Mouse (Mus musculus) heart, adult 18-20 months (tissue): ENCODE data around the gene Ahcyl2. TPM values are rescaled to one million over a fixed set of nuclear protein-coding genes. Genes with fewer than 3 reads are reported as not detected.
"Not testable (repeated sequence)": the region's sequence is repeated elsewhere in the genome, so short reads cannot be mapped to it uniquely, and the experiment has no call there.

Experiments used
- DNase-seq, 2 experiments: peaks; one replicate each; pipeline ENCODE4 v3.0.0; 2021 to 2022; ENCODE audit warnings: mixed read lengths in 1 of 2
- long read RNA-seq, 2 experiments: library from polyadenylated mRNA; stranded (forward); transcript quantifications; one replicate each; pipeline ENCODE4 v2.0.0; 2021
- total RNA-seq, 2 experiments: library from RNA; stranded (reverse); gene quantifications; 2 replicates each; pipeline ENCODE4 v1.2.3; 2021

The Ahcyl2 gene
- total RNA-seq, result 10 to 100 TPM; 21.8 to 24.2 TPM
- long read RNA-seq, experiment 1, full-length matches to known transcripts, result 2 of 2 reads
- long read RNA-seq, experiment 1, partial matches to known transcripts, result 0 of 2 reads
- long read RNA-seq, experiment 1, other reads (novel, unspliced or antisense), result 0 of 2 reads
- long read RNA-seq, experiment 2, partial matches to known transcripts, result 0 of 2 reads
- long read RNA-seq, experiment 2, other reads (novel, unspliced or antisense), result 2 of 2 reads

- DNase-seq, result peak; percentile 94 to 99
Observed at GRCm38 (mm10) chr6:29767813-29768660, at the start of gene Ahcyl2. Gene Ahcyl2, plus strand, starts transcription at chr6:29768011.

DNA sequence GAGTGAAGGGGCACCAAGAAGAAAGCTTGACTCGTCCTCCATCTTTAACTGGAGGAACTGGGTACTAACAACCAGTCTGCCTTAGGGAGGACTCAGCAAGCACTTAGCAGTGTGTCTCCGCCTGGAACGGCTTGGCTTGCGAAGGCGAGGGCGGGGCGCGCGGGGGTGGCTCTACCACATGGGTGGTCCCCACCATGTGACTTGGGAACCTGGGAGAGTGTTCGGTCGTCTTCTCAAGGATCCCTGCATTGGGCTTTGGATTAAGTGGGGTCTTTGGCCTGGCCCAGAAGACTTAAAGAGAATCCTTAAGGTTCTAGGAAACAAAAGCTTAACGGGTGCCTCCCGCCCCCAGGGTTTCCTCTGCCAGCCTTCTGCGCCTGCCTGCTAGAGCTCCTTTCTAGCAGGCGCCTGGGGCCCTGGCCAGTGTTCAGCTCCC, 48.9 kb upstream of the Ahcyl2 start:
- DNase-seq, result peak; percentile 40 to 74

DNA sequence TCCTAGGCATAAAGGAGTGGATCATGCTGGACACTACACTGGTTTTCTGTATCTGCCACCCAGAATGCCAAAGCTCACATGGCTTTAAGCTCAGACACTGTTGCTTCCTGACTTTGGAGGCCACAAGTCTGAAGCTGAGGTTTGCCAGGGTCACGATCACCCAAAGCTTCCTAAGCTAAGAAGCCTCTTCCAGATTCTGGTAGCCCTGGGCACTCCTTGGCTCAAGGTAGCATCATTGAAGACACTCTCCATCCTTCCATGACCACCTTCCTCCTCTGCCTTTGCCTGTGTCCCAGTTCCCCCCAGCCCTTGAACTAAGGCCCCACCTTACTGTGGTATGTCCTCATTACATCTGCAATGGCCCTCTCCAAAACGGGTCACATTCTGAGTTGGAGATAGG, 45.9 kb upstream of the Ahcyl2 start:
- DNase-seq, result no peak

- DNase-seq, result no peak
Observed at GRCm38 (mm10) chr6:29726576-29727200, 41.1 kb upstream of the Ahcyl2 start.

DNA sequence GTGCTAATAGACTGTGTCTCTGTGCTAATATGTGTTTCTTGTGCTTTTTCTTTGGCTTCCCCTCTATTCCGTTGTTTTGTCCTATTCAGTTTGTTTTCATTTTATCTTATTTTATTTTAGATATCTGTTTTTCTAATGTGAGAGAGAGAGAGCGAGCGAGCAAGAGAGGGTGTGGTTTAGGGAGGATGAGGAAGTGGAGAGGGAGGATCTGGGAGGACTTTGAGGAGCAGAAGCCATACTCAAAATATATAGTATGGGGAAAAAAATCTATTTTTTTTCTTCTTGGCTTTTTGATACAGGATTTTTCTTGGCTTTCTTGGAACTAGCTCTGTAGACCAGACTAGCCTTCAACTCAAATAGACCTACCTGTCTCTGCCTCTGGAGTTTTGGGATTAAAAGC, 39.8 kb upstream of the Ahcyl2 start:
- no peak for DNase-seq

- DNase-seq, result no peak
Observed at GRCm38 (mm10) chr6:29729491-29729890, 38.3 kb upstream of the Ahcyl2 start.

- DNase-seq, result peak; percentile 81 to 84
Observed at GRCm38 (mm10) chr6:29735336-29735688, 32.5 kb upstream of the Ahcyl2 start, which contains the start of gene Smo. Gene Smo, plus strand, starts transcription at chr6:29735503.

DNA sequence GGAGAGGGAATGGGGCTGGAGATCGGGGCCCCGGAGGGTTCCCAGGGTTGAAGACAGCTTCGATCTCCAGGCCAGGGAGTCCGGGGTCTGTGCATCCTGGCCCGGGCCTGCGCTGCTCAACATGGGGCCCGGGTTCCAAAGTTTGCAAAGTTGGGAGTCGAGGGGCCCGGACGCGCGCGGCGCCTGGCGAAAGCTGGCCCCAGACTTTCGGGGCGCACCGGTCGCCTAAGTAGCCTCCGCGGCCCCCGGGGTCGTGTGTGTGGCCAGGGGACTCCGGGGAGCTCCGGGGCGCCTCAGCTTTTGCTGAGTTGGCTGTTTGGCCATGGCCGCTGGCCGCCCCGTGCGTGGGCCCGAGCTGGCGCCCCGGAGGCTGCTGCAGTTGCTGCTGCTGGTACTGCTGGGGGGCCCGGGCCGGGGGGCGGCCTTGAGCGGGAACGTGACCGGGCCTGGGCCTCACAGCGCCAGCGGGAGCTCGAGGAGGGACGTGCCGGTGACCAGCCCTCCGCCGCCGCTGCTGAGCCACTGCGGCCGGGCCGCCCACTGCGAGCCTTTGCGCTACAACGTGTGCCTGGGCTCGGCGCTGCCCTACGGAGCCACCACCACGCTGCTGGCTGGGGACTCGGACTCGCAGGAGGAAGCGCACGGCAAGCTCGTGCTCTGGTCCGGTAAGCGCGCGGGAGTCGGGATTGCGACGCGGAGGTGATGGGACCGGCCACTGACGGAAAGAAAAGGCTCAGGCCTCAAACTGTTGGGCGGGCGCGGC, 31.9 kb upstream of the Ahcyl2 start:
- peak; percentile 59 to 70 for DNase-seq

DNA sequence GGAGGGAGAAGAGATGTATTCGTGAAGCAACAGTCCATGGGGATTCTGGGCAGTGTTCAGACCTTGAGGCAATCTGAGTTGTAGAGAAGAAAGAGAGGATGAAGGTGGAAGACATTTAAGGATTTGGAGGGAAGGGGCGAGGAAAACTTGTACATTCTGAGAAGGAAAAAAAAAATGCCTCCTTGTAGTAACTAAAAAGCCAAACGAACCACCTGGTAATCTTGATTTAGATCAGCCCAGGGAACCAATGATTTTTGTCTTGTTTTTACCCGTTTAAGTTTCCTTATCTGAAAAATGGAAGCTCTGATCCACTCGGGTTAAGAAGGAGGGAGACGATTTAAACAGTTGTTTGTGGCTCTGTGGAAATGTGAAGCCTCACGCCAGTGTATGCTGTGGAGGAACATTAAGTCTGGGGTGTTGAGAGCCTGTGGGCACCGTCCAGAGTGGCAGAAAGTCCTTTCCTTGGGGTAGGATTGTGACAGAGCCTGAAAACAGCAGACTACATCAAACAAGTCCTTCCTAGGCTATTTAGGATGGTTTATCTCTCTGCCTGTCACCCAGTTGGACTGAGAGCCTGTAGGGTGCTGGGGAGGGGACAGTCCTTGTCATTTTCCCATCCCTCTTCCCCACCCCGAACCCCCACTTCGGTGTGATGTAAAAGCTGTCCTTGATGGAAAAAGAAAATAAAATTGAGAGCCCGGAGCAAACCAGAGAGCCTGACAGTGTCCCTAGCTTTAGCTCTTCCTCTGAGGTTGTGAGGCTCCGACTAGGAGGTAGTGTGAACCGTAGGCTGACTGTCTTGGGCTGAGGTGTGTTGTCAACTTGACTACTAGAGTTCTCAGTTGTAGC, 31.0 kb upstream of the Ahcyl2 start:
- DNase-seq, result peak in 1 of 2 experiments; percentile 15

DNA sequence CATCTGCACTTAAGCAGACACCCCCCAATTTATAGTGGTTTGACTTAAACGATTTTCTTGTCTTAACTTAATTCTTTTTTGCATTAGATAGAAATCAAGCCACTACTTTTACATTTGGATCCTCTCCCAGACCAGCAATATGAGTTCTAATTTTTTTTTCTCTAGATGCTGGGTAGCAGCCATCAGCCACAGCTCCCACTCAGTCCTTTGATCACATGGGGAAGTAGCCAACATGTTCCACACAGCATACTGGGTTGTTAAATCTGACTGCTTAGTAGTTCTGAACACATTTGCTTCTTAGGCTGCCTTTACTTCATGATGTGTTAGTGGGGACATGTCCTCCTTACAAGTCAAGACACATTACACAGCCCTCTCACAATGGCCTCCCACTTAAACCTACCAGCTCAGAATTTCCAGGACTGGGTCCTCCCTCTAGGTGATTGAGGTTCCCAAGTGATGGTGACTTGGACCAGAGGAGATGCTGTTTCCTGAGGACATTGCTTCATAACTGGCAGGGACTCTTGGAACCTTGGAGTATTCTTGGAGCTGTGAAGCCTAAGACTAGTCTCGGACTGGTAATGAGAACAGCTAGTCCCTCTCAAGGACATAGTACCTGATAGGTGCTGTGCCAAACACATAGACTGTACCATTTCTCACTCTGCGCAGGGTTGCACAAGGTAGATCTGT, 16.2 kb upstream of the Ahcyl2 start:
- no peak for DNase-seq

GRCm38 (mm10) chr6:29753336-29753735, 14.5 kb upstream of the Ahcyl2 start:
- no peak for DNase-seq

GRCm38 (mm10) chr6:29756001-29756400, 11.8 kb upstream of the Ahcyl2 start:
- DNase-seq, result no peak

GRCm38 (mm10) chr6:29756476-29756875, 11.3 kb upstream of the Ahcyl2 start:
- DNase-seq, result no peak

GRCm38 (mm10) chr6:29758417-29758816, 9.4 kb upstream of the Ahcyl2 start:
- DNase-seq, result peak; percentile 80 to 89

DNA sequence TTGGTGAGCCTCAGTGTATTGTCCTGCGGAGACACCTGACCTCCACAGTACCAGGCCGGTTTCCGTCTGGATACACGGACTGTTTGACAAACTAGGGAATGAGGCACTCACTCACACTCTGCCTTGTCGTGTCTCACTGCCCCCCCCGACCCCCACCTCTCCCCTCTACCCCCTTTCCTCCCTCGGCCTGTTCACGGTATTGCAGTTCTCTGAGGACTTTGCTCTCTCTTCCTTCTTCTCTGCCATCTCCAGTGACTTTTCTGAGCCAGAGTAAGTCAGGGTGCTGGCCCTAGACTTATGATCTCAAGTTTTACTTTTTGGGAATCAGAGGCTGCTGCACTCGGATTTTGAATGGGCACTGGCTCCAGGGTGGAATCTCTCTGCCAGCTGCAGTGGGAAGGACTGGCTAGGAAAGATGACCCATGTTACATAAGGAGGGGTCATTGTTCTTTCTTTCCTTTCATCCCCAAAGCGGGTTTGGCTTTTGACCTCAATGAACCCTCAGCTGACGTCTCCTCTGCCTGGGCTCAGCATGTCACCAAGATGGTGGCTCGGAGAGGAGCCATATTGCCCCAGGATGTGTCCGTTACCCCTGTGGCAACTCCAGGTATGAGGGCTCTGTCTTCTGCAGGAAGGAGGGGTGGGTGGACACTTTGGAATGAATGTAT, 8.7 kb upstream of the Ahcyl2 start:
- DNase-seq, result no peak

- DNase-seq, result not testable (repeated sequence)
Observed at GRCm38 (mm10) chr6:29760397-29760796, 7.4 kb upstream of the Ahcyl2 start.

DNA sequence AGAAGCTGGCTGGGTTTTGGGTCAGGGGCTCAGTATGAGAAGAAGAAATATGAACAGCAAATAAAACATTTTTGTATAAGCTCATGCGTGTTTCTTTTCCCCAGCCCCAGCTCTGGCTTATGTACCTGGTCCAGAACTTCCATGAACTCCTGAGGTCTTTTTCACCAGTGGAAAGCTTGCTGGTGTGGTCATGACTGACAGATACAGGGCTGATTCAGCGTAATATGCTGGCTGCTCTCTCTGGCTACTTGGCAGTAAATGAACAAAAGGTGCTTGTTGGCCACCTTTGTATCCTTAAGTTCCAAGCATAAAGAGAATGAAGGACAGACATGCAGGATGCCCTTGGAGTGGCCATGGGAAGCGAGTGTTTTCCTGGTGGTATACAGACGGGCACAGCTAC, 6.5 kb upstream of the Ahcyl2 start:
- no peak for DNase-seq

DNA sequence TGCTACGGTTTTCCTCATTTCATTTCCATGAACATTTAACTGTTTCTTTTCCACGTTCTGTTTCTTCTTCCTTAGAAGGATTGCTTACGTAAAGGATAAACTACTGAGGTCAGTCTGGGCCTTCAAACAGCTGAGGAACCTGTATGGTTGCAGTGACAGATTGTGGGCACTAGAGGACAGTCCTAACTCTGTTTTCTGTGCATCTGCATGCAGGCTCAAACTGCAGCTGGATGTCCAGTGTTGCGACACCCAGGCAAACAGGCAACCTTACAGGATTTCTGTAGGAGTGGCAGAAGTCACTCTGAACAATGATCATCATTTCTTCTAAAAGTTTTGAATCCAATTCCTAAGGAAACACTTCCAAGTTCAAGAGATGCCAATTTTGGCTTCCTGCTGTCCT, 5.3 kb upstream of the Ahcyl2 start:
- DNase-seq, result peak; percentile 14 to 16

- DNase-seq, result no peak
Observed at GRCm38 (mm10) chr6:29766874-29767273, 937 bp upstream of the Ahcyl2 start.

DNA sequence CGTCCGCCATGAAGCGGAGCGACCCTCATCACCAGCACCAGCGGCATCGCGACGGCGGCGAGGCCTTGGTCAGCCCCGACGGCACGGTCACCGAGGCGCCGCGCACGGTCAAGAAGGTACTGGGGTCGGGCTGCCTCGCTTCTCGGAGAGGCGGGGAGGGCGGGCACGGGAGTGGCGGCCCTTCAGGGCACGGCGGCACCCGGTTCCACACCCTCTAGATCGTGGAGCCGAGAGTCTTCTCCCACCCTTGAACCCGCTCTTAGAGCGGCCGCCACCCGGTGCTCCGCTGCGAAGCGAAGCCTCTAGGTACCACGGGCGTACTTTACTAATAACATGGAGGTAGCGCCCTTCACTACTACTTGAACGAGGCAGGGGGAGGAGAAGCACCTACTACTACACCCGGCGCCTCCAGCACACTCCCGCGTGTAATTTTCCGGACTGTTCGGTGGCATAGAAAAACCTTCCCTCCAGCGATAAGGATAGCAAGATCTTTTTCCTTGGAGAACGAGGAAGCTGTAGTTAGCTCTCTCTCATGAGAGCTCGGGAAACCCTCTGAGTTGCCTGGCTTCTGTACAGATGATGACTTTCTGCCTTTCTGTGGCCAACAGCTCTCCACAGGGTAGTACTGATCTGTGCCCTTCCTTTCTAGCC, 1.1 kb downstream of the Ahcyl2 start:
- DNase-seq, result peak in 1 of 2 experiments; percentile 58
